In genomic region chr8:123330701-123331100, GRCm38 (mm10) we compare ENCODE assay signal across 8 mouse cellular contexts.
"Had no signal": no experiment of that assay in that cellular context is flagged by ENCODE, and none has a peak within 500 bp of the region (broad histone marks: within the 10 kb centered on the region; RNA-seq: fewer than 3 reads in every experiment).

No protein-coding gene starts in this region.

- H3K27ac ChIP-seq: kidney, postnatal 0 days; limb, embryonic 13.5 days; liver, embryonic 14.5 days had no signal

- H3K27me3 ChIP-seq: midbrain, embryonic 13.5 days had no signal

- ATAC-seq: midbrain, embryonic 13.5 days had no signal

- H3K36me3 ChIP-seq: limb, embryonic 13.5 days; midbrain, embryonic 13.5 days had no signal

- H3K9me3 ChIP-seq: limb, embryonic 13.5 days; midbrain, embryonic 13.5 days had no signal

- H3K4me2 ChIP-seq: limb, embryonic 13.5 days had no signal

- H3K9ac ChIP-seq: limb, embryonic 13.5 days; liver, embryonic 14.5 days; midbrain, embryonic 13.5 days had no signal

- H3K4me3 ChIP-seq: limb, embryonic 13.5 days had no signal

- DNase-seq: kidney, adult 8-10 months; left cerebral cortex, postnatal 4 days; right cerebral cortex, postnatal 14 days; thymus, postnatal 36 days had no signal
